Mouse (Mus musculus) G1E (cell line): ENCODE measurements around the gene BC107364. TPM values are rescaled to one million over a fixed set of nuclear protein-coding genes. Genes with fewer than 3 reads are reported as not detected.
"Not testable (repeated sequence)": the region's sequence is repeated elsewhere in the genome, so short reads cannot be mapped to it uniquely, and the experiment has no call there.

Experiments
- ATAC-seq: 2 replicates; pipeline ENCODE4 v1.8.0; 2016; ENCODE audit warnings: mild to moderate bottlenecking; ENCODE audit not compliant: insufficient number of reproducible peaks, poor library complexity, low FRiP score, severe bottlenecking; ENCODE audit errors: extremely low read depth
- DNase-seq: peaks from one replicate; pipeline ENCODE4 v3.0.0; 2012; ENCODE audit warnings: low spot score
- H3K27me3 ChIP-seq: 2 replicates; pipeline ENCODE4 v1.6.1; 2012; ENCODE audit warnings: mild to moderate bottlenecking, low read length, inconsistent platforms; ENCODE audit not compliant: insufficient read depth
- H3K36me3 ChIP-seq: replicated peaks from 2 replicates; pipeline ENCODE3; 2012; ENCODE audit warnings: mild to moderate bottlenecking, inconsistent platforms
- H3K4me1 ChIP-seq: 2 replicates; pipeline ENCODE4 v1.6.1; 2012; ENCODE audit warnings: low read depth, low read length, inconsistent platforms, mixed read lengths; ENCODE audit not compliant: insufficient read depth
- H3K4me3 ChIP-seq: 2 replicates; pipeline ENCODE4 v1.5.1; 2012; ENCODE audit warnings: low read depth, mild to moderate bottlenecking, inconsistent platforms, low read length, moderate library complexity, mixed read lengths
- H3K9me3 ChIP-seq: replicated peaks from 2 replicates; pipeline ENCODE4 v1.6.1; 2012; ENCODE audit warnings: inconsistent platforms
- CTCF ChIP-seq: IDR thresholded peaks from 2 replicates; pipeline ENCODE4 v1.5.1; 2012; ENCODE audit warnings: low read depth, low read length, inconsistent platforms, mixed read lengths
- GATA1 ChIP-seq: IDR thresholded peaks from 2 replicates; pipeline ENCODE4 v1.6.1; 2012; ENCODE audit warnings: borderline replicate concordance, low read length, inconsistent platforms, mixed read lengths
- GATA2 ChIP-seq: IDR thresholded peaks from 2 replicates; pipeline ENCODE4 v1.6.1; 2012; ENCODE audit warnings: low read depth, low read length, inconsistent platforms, borderline replicate concordance
- POLR2AphosphoS5 ChIP-seq: IDR thresholded peaks from 2 replicates; pipeline ENCODE4 v1.6.1; 2012; ENCODE audit warnings: low read depth, low read length, inconsistent platforms; ENCODE audit not compliant: insufficient replicate concordance
- TAL1 ChIP-seq: conservative IDR thresholded peaks from 2 replicates; pipeline ENCODE4 v1.6.1; 2012; ENCODE audit warnings: low read depth, low read length, inconsistent platforms, mixed read lengths
- polyA plus RNA-seq: library from polyadenylated mRNA; stranded (reverse); fragments of >175 nt; gene quantifications from 2 replicates; pipeline ENCODE4 v1.2.3, GENCODE M21; 2012
- total RNA-seq, 2 experiments: library from RNA; stranded (forward) in 1 of 2; stranded (reverse) in 1 of 2; fragments of 200-1000 nt in 1 of 2; fragments of >200 nt in 1 of 2; fragmentation: Nextera tagmentation in 1 of 2; gene quantifications; 2 replicates each; pipeline ENCODE4 v1.2.3; 2014 to 2017

BC107364 gene
- total and polyA plus RNA-seq, 3 experiments = 0.27 TPM; not detected in 2

GRCm38 (mm10) chr3:96426268-96426667 is 25.8 kb downstream of the BC107364 start:
- no peak for ATAC-seq
- no peak for TF ChIP-seq GATA2
- TF ChIP-seq POLR2AphosphoS5 = no peak
- TF ChIP-seq GATA1 = no peak
- no peak for TF ChIP-seq TAL1
- H3K4me1 ChIP-seq = peaks cover 8% of the 10 kb centered on the region
- no peaks in the 10 kb centered on the region for H3K9me3 ChIP-seq
- no peaks in the 10 kb centered on the region for H3K36me3 ChIP-seq
- H3K4me3 ChIP-seq = no peak overlapping the region
- H3K27me3 ChIP-seq = peaks cover 18% of the 10 kb centered on the region
- DNase-seq = no peak

- H3K36me3 ChIP-seq, ATAC-seq, H3K4me3 ChIP-seq, H3K9me3 ChIP-seq, DNase-seq, H3K4me1 ChIP-seq: not testable (repeated sequence)
- H3K27me3 ChIP-seq = peaks cover 18% of the 10 kb centered on the region
Measured at GRCm38 (mm10) chr3:96424447-96424846, 27.7 kb downstream of the BC107364 start.

- no peak for DNase-seq
- H3K36me3 ChIP-seq = no peaks in the 10 kb centered on the region
- H3K27me3 ChIP-seq = peaks cover 16% of the 10 kb centered on the region
- TF ChIP-seq GATA2 (no peak), GATA1 (no peak), CTCF (no peak), TAL1 (no peak)
- no peak overlapping the region for H3K4me3 ChIP-seq
- no peaks in the 10 kb centered on the region for H3K9me3 ChIP-seq
- ATAC-seq = no peak
- H3K4me1 ChIP-seq = peaks cover 4% of the 10 kb centered on the region
Measured at GRCm38 (mm10) chr3:96423889-96424288, 28.2 kb downstream of the BC107364 start.

GRCm38 (mm10) chr3:96420796-96421195 is 31.3 kb downstream of the BC107364 start:
- H3K4me1 ChIP-seq = peaks cover 8% of the 10 kb centered on the region
- no peak for ATAC-seq
- no peak for TF ChIP-seq GATA2
- no peak for TF ChIP-seq GATA1
- TF ChIP-seq CTCF = no peak
- no peak for TF ChIP-seq POLR2AphosphoS5
- no peak for TF ChIP-seq TAL1

GRCm38 (mm10) chr3:96418902-96419301 is 33.2 kb downstream of the BC107364 start:
- not testable (repeated sequence) for H3K36me3 ChIP-seq, DNase-seq, ATAC-seq, H3K9me3 ChIP-seq, H3K4me3 ChIP-seq
- Histone ChIP-seq H3K4me1 (peaks cover 14% of the 10 kb centered on the region), H3K27me3 (peaks cover 11% of the 10 kb centered on the region)

More at GRCm38 (mm10) chr3:96420796-96421195, 31.3 kb downstream of the BC107364 start:
- no peak for DNase-seq
- H3K27me3 ChIP-seq = peaks cover 16% of the 10 kb centered on the region
- H3K36me3 ChIP-seq = no peaks in the 10 kb centered on the region
- H3K4me3 ChIP-seq = no peak overlapping the region
- H3K9me3 ChIP-seq = no peaks in the 10 kb centered on the region

GRCm38 (mm10) chr3:96417850-96418815 is 34.0 kb downstream of the BC107364 start:
- H3K27me3 ChIP-seq = peaks cover 11% of the 10 kb centered on the region
- H3K4me3 ChIP-seq = no peak overlapping the region
- no peaks in the 10 kb centered on the region for H3K9me3 ChIP-seq
- no peak for TF ChIP-seq GATA2
- TF ChIP-seq TAL1 = no peak
- no peak for TF ChIP-seq CTCF
- no peak for TF ChIP-seq GATA1
- no peak for TF ChIP-seq POLR2AphosphoS5
- H3K36me3 ChIP-seq = peaks cover 1% of the 10 kb centered on the region
- peaks cover 20% of the 10 kb centered on the region for H3K4me1 ChIP-seq
- ATAC-seq (no peak), DNase-seq (no peak)

- Histone ChIP-seq H3K4me3 (no peak overlapping the region), H3K27me3 (peaks cover 5% of the 10 kb centered on the region; the same call in 1 of the 2 replicates), H3K9me3 (no peaks in the 10 kb centered on the region), H3K4me1 (peaks cover 25% of the 10 kb centered on the region), H3K36me3 (peaks cover 7% of the 10 kb centered on the region)
- no peak for ATAC-seq
- no peak for TF ChIP-seq CTCF
- TF ChIP-seq POLR2AphosphoS5 = no peak
- TF ChIP-seq TAL1 = no peak
- TF ChIP-seq GATA1 = no peak
- TF ChIP-seq GATA2 = no peak
- no peak for DNase-seq
Measured at GRCm38 (mm10) chr3:96416595-96416994, 35.5 kb downstream of the BC107364 start.
